Mouse (Mus musculus): ENCODE data around the gene Parvg.

Parvg gene

DNA sequence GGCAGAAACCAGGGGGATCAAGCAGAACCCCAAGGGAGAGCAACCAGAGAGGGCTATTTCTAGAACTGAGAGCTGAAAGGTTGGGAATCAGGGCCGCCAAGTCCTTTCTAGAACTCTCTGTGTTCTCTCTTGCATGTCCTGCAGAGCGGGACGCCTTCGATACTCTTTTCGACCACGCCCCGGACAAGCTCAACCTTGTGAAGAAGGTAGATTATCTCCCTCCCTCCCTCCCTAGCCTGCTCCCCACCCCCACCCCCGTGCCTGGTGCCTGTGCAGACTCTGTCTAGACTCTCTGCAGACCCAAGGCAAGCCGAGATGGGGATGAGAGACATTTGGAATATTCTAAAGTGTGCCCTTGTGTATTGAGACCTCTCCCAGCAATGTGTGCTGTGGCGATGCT is 20.6 kb upstream of the Parvg start:
- DNase-seq (ENCODE audit: low read depth, low spot score), result no peak

DNA sequence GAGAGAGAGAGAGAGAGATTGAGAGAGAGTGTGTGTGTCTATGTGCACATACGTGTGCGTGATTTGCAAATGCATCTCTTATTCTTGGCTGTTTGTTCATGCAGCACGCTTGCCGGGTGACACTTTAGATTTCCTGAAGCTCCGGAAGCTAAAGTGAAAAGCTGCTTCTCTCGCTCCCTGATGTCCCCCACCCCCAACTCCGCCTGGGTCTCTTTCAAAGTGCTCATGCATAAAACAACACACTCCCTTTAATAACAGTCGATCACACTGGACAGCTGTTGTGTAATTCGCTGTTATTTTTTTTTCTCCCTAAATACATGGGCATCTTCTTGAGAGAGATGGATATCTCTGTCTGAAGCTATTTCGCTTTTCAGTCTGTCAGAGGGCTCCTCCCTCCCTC is 18.5 kb upstream of the Parvg start:
- DNase-seq (ENCODE audit: low read depth, low spot score), result no peak

DNA sequence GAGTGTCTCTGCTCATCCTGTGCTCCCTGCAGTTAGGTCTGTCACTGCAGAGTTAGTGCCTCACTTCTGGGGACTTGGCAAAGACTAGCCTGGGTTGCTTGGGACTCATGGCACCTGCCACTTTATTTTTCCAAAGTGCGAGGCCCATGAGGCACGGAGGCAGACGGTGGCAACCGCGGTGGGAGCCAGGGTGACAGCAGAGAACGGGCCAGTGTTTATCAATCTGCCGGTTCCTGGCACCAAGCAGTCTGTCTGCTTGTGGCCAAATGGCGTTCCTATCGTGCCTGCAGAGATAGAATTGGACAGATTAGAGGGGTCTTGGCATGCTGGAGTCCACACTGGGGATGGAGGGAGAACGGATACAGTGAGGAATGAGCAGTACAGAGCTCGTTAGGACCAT is 13.6 kb upstream of the Parvg start:
- peak; percentile 77 for DNase-seq (ENCODE audit: low read depth, low spot score)

DNA sequence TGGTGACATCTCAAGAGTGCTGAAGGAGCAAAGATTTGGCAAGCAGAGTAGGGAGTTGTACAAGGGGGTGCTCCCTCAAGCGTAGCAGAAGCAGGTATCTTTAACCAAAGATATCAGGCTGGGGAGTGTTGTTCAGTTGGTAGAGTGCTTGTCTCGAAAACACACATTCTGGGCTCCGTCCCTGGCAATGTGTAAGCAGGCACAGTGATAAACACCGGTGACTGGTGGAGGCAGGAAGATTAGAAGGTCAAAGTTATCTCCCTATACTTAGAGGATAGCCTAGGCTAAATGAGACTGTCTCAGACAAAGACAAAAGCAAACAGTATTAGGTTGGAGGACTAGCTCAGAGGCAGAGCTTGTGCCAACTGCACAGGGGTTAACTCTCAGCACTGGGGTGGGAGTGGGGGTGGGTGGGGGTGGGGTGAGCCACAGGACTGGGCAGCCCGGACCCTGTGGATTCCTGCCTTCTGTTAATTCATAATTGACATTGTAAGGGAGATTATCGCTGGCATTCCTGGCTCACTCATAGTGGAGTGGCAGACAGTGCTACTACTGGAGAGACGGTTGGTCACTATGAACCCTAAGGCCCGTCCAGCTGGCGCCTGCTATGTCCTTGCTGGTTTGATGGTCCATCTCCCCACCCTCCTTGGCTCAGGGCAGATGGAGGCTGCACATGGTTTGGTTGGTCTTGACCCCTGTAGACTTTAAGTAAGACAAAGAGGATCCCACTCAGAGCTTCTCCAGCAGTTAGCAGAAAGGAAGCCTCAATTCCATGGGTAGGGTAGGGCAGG is 12.3 kb upstream of the Parvg start:
- no peak for DNase-seq (ENCODE audit: low read depth, low spot score)

DNA sequence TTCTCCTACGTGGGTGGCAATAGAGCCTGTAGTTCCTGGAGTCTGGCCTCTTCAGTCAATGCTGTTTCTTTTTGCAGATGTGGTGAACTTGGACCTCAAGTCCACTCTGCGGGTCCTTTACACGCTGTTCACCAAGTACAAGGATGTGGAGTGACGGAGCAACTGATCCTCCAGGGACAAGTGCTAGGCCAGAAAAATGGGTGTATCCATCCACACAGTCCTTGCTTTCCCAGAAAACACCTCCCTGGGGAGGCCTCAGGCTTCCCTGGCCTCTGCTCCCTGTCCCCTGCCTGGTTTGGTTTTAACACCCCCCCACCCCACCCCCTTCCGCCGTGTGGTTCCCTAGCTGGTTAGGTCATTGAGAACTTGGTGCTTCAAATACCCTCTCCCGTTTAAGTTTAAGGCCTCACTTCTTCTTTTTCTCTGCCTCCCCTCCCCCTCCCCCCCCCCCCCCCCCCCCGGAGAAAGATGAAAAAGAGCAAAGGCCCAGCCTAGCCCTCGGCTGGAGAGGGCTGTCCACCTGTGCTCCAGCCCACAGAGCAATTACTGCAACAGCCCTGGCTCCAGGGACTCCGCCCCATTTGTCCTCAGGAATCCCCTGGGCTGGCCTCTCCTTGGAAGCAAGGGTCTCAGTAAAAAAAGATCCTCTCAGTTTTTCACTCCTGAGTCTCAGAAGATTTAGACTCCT is 10.8 kb upstream of the Parvg start:
- no peak for DNase-seq (ENCODE audit: low read depth, low spot score)

DNA sequence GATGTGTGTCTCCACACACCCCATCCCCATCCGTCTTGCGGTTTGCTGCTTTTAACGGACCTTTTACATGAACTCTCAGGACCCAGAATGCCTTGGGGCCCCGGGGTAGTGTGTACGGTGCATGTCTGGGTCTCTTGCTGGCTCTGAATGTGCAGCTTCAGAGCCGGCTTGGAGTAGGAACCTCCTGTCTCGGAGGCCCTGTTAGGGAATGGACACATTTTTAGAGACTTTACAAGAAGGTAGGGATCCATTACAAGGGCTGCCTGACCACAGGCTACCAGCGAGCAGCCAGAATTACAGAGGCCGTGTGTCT is 10.3 kb upstream of the Parvg start:
- DNase-seq (ENCODE audit: low read depth, low spot score), result no peak

DNA sequence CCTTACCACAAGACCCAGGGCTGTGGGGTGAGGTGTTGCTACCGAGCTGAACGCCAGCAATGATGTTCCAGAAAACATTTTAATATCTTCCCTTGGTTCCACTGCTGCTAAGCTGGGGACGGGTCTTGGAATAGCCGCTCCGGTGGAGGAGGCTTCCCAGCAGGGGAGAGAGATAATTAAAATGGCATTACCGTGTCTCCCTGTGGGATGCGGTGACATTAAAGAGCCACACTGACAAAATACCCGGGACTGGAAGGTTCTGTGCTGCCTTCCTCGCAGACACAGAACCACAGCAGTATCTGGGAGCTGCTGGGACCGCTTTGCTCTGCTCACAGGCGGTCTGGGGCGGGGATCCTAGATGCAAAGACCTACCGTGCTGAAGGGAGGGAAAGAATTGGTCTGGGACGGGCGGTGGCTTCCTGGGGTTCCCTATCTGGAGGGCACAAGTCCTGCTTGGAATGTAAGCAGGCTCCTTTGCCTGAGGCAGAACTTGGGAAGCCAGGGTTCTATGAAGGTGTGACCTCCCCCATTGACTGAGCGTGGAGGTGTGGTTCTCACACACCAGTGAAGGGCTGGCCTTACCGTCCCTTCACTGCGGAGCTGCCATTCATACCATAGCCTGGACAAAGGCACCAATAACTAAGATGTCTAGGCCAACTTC is 9.3 kb upstream of the Parvg start:
- DNase-seq (ENCODE audit: low read depth, low spot score), result no peak

DNA sequence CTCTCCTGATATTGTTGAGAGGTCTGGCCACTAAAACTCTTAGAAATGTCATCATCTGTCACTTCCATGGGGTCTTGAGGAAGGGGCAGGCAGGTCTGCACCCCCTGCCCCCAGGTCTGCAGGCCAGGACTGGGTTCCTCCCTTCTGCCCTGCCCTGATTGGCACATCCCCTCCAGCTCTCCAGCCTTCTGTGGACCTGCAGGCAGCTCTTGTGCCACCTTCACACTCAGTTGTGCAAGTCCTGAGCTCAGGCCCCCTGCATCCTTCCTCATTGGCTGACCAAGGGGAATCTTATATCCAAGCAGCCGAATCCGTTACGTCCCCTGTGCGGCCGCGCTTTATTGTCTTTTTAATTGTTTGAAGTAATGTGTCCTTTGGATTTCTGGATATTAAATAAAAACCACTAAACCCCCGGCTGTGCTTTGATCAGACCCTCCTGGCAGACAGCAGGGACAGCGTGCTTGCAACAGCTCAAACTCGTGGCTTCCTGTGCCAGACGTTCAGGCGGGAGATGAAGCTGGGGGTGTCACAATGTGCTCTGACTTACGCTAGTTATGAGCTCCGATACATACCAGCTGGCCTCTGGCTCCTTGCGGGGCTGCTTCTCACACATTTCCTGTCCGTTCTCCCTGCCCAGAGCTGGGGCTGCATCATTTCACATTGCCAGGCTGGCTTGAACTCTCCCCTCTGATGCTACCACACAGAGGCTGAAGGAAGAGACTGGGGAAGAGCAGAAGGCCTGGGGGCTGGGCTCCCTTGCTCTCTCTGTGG is 8.4 kb upstream of the Parvg start:
- DNase-seq (ENCODE audit: low read depth, low spot score), result peak; percentile 68

DNA sequence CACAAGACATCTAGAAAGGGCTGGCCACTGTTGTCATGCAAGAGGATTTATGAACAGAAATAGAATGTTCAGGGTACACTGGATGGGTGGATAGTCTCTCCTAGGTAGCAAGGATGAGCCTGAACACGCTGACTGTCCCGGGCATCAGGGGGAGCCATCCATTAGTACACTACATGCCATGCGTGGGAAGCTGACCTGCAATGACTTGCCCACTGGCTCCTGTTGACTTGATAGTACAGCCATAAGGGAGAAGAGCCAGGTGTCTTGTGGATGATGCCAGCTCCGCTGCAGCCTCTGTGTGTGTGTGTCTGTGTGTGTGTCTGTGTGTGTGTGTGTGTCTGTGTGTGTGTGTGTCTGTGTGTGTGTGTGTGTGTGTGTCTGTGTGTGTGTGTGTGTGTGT is 4.4 kb upstream of the Parvg start:
- DNase-seq (ENCODE audit: low read depth, low spot score), result no peak

DNA sequence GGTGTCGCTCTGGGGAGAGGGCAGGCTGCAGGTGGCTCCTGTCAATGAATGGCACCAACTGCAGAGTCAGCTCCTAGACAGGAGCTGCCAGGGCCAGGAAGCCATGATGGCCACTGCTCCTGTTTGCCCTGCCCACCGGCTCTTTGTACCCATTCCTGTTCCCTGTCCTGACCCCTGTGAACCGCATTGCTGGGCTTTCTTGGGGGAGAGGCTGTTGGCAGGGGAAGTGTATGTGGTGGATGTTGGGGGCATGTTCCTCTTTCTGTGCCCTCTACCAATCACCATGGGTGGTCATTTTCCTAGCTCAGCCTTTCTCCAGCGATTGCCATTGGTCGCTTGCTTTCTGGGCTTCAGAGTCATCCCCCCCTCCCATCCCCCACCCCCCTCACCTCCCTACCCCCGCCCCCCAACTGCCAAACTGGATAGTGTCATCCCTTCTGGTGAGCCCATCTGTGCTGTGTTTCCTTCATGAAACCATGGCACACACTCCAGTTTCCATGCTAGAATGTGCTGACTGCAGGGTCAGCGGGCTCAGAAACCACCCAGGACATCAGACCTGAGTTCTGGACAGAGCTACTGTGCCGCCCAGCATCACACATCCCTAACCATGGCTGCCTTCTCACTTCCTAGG is 2.2 kb upstream of the Parvg start:
- peak; percentile 42 for DNase-seq (ENCODE audit: low read depth, low spot score)

DNA sequence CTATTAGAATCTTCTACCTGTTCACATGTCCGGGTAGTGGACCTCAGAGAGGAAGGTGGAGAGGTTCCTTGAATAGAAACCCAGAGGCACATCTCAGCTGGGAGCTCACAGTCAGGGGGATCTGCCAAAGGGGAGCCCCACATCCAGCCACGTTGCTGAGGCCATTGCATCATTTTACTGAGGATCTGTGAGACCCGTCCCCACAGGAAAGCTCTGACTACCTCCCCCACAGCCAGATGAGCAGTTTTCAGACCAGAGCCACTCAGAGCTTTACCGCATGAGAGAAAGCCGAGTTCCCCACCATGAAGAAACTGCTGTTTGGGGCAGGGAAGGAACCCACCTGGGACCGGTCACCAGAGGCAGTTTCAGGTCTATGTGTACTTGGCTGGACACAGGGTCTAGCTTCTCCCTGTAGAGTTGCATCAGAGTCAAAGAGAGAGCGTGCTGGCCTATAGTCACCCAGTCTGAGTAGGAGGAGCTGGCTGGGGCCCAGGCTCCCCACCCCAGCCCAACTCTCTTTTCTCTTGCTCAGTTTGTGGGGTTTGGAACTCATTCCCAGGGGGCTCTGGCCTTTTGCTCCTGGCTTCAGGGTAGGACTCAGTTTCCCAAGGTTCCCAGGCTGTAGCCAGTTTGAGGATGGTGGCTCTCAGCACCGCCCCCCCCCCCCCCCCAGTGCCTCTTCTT is 1.2 kb downstream of the Parvg start:
- DNase-seq (ENCODE audit: low read depth, low spot score), result no peak

DNA sequence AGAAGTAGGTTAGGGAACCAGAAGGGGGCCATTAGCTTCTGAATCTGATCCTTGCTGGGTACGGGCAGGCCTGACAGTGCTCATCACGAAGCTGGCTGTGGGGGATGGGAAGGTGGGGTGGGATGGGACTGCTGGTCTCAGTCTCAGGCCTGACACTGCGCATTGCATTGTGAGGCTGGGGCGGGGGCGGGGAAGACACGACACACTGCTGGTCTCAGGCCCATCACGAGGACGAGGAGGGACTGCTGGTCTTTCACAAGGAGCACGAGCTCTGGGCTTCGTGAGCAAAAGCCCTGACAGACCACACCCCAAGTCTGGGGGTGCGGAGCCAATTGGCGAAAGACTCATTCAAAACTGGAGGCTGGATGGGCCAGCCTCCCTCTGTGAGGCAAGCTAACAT is 1.9 kb downstream of the Parvg start:
- no peak for DNase-seq (ENCODE audit: low read depth, low spot score)

DNA sequence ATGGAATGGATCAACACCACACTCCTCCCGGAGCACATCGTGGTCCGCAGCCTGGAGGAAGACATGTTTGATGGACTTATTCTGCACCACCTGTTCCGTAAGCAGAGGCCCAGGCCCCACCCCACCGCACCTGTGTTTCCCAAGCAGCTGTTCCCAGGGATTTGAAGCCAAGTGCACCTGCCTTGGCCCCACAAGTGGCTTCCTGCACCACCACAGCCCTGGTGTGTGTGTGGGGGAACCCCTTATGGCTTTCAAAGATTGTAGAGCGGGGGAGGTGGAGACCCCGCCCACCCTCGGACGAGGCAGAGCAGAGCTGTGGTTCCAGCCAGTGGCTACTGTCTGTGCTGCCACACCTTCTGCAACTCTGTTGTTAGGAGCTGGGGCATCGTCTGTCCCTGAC is 5.0 kb downstream of the Parvg start:
- DNase-seq (ENCODE audit: low read depth, low spot score), result no peak

DNA sequence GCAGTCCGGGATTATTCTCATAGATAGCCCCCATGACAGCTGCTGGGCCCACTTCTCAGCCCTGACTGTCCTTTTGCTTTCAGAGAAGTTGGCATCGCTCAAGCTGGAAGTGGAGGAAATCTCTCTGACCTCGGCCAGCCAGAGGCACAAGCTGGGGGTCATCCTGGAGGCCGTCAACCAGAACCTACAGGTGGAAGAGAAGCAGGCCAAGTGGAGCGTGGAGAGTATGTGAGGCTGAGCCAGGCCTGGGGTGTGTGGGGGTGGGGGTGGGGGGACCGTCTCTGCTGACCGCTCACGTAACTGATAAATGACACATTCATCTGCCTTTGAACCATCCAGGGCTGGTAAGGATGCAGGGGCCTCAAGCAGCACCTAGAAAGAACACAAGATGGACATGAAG is 6.1 kb downstream of the Parvg start:
- DNase-seq (ENCODE audit: low read depth, low spot score), result no peak

DNA sequence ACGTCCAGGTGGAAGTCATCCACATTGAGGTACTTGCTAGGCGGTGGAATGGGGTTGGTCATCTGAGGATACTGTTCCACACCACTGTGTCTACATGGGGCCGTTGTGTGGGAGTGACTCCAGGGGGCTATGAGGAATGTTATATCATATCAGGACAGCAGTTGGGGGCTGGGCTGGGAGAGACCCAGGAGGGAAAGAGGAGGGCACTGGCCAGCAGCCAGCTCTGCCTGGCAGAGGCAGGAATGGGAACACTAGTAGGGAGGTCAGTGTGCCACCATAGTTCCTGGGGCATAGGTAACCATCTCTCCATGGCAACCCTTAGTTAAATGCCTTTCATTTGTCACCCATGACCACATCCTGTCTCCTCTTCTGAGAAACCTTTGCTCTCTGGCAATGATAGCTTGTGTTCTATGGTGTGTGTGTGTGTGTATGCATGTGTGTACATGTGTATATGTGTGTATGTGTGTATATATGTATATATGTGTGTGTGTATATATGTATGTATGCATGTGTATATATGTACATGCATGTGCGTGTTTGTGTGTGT is 7.3 kb downstream of the Parvg start:
- no peak for DNase-seq (ENCODE audit: low read depth, low spot score)

DNA sequence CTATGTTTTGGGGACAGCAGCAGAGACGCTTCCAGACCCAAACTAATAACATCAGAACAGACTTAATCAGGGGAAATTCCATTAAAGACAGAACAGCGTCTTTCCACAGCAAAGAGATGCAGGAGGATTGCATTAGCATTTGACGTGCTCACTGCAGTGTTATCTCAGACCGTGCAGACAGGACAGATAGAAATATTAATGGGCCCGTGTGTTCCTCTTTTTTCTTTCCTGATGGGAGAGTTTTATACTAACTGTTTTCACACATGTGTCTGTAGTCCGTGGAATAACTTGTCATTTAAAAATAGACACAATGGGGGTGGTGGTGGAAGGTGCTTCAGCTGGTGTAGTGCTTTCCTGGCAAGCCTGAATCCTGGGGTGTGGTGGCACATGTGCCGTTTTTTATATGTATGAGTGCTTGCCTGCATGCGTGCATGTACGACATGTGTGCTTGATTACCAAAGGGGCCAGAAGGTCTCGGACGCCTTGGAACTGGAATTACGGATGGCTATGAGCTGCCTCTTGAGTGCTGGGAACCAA is 12.5 kb downstream of the Parvg start:
- peak; percentile 53 for DNase-seq (ENCODE audit: low read depth, low spot score)

DNA sequence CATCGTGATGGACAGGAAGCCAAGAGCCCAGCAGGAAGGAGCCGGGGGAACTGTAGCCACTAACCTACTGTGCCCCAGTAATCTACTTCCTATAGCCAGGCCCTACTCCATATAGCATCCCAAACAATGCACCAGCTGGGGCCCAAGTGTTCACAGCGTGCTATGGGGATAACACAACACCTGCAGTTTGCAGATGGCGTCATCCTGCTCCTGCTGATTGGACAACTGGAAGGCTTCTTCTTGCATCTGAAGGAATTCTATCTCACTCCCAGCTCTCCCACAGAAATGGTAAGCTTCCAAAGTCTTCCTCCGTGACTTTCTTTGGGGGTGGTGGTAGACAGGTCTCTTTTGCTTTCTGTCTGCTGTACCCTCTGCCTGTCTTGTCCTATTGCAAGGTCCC is 13.8 kb downstream of the Parvg start:
- peak; percentile 76 for DNase-seq (ENCODE audit: low read depth, low spot score)

DNA sequence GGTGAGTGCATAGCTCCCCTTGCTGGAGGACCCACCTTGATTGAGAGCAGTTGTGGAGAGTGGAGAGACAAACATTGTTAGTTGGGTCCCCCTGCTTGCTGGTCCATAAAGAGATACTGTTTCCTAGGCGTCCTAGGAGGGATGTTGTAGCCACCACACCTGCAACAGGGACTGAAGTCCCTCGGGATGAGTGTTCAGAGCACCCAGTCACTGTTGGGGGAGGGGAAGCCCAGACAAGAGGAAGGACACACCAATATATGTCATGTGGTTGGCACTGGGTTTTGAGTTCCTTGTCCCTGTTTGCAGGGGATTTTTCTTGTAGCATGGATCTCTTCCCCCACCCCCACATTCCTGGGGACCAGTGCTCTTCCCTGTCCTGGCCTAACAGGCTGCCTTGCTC is 17.1 kb downstream of the Parvg start:
- DNase-seq (ENCODE audit: low read depth, low spot score), result no peak

DNA sequence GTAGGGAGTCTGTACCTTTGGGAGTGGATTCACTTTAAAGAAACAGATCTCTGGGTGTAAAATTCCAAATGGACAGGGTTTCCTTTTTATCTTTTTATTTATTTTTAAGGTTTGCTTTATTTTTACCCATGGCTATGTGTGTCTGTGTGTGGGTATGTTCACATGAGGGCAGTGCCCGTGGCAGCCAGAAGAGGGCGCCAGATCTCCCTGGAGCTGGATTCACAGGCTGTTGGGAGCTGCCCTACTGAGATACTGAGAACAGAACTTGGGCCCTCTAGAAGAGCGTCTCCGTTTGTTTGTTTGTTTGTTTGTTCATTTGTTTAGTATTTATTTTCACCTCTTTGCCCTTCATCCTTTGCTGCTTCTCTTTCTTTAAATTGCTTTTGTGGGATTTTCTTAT is 24.9 kb downstream of the Parvg start:
- no peak for DNase-seq (ENCODE audit: low read depth, low spot score)

DNA sequence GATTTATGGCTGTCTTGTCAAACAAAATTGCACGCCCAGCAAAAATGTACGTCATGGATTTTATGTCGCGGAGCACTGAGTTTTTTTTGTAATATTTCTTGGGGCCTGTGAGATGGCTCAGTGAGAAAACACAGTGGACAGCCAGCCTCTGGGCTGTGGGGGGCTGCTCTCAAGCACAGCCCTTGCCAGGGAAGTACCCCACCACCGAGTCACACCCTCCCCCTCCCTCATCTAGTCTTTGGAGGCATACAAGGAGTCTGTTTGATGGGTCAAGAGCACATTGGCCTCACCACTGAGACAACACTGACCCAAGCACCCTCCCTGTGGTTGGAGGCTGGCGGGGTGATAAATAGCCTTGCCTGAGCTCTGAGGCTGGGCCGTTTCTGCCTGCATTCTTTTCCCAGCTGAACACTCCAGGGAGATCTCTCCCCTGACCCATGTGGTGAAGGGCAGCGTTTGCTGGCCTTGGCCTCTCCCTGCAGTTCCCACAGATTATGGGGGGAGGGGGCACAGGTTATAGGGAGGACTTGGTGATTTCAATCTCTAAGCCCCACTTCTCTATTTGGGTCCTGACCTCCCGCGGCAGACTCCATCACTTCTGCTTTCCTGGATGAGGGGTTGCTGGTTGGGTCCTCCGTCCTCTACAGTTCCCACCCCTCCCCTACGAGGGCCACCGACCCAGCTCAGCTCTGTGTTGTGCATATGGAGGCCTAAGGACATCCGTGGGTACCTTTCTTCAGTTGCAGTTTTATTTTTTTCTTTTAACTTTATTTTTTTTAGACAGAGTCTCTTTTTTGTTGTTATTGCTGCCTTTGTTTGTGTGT is 26.3 kb downstream of the Parvg start:
- DNase-seq (ENCODE audit: low read depth, low spot score), result no peak
